Mouse (Mus musculus): ENCODE measurements at regions not wholly inside any gene's neighbourhood (a gene's known extent, or its start where the extent isn't known, plus 50 kb on each side); places are given as distances from the start of the nearest gene placed in this dataset.
A peak's percentile ranks its signal among the peaks of the same experiment; 100 is the strongest.

GRCm38 (mm10) chr11:84701319-84702175 lies 117.8 kb downstream of the Mrm1 start:
- DNase-seq = no peak

GRCm38 (mm10) chr11:84697521-84697920 lies 121.8 kb downstream of the Mrm1 start:
- DNase-seq = no peak

- DNase-seq = no peak
Measured at GRCm38 (mm10) chr11:84692638-84693037, 126.7 kb downstream of the Mrm1 start.

- no peak for DNase-seq
Measured at GRCm38 (mm10) chr11:84691410-84692148, 127.7 kb downstream of the Mrm1 start.

DNA sequence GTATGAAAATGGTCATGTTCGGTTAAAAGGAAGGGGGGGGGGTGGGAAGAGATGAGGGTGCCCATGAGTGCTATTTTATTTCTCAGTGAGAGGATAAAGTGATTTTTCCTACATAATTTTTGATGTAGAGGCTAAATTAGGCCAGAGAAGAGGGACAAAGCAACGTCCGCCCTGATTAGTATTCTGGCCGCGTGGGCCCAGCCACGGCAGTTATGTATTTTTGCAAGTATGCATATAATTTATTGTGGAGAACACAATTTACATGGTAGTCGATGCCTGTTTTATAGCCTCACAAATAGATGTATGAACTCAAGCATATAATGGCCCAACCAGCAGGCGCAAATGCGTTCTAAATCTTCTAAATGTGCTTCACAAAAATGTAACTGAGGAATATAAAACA lies 132.8 kb downstream of the Mrm1 start:
- DNase-seq = no peak

DNA sequence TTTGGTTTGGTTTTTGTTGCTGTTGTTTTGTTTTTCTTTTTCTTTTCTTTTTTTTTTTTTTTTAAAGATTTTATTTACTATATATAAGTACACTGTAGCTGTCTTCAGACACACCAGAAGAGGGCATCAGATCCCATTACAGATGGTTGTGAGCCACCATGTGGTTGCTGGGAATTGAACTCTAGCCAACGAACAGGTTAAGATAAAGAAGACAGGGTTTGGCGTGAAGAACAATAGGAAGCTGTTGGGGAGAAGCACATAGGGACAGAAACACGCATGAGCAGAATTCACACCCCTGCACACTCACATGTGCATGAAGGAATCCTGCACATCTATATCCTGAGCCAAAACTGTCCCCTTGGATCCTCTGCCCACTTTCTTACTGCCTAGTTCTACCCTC lies 135.0 kb downstream of the Mrm1 start:
- DNase-seq = no peak

DNA sequence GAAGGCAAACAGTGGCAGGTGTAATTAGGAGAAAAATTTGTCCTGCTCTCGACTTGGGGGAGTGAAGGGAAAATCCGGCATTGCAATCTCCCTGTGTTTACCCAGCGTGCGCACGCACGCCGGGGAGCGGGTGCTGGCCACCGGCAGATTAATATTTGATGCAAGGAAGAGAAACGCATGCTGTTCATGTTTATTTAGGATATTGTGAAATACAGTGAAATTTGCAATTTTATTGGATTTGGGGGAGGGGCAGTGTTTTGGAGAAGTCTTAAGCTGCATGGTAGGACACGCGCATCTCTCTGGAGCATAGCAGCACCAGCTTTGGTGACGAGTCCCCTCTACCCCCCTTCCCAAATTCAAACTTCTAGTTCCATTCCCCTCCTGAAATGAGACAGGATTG lies 136.4 kb downstream of the Mrm1 start:
- DNase-seq = no peak

- DNase-seq = no peak
Measured at GRCm38 (mm10) chr11:84676377-84677078, 142.8 kb downstream of the Mrm1 start.

- DNase-seq = no peak
Measured at GRCm38 (mm10) chr11:84672841-84673473, 146.4 kb downstream of the Mrm1 start.

DNA sequence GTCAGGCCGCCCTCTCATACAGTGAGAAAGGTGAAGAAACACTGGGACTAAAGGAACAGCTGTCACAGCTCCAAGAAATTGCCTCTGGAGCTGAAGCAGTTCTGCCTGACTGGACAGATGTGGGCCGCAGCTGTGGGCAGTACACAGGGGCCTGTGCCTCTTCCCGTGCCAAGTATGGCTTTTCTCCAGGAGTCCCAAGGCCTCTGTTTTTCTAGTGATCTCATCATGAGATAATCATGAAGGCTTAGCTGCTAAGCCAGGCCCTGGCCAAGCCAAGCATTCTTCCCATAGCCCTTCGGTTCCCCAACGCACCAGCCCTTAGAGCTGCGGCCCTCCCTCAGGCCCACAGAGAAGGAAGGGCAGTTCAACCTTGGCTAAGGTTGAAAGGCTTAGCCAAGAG lies 146.2 kb upstream of the Lhx1 start:
- no peak for DNase-seq

GRCm38 (mm10) chr11:84667711-84668110 lies 142.4 kb upstream of the Lhx1 start:
- DNase-seq = no peak

- DNase-seq = no peak
Measured at GRCm38 (mm10) chr11:84664258-84664657, 138.9 kb upstream of the Lhx1 start.

GRCm38 (mm10) chr11:84661981-84662380 lies 136.6 kb upstream of the Lhx1 start:
- DNase-seq = no peak

- DNase-seq = no peak
Measured at GRCm38 (mm10) chr11:84660877-84661276, 135.5 kb upstream of the Lhx1 start.

GRCm38 (mm10) chr11:84659370-84659937 lies 134.1 kb upstream of the Lhx1 start:
- DNase-seq = no peak

DNA sequence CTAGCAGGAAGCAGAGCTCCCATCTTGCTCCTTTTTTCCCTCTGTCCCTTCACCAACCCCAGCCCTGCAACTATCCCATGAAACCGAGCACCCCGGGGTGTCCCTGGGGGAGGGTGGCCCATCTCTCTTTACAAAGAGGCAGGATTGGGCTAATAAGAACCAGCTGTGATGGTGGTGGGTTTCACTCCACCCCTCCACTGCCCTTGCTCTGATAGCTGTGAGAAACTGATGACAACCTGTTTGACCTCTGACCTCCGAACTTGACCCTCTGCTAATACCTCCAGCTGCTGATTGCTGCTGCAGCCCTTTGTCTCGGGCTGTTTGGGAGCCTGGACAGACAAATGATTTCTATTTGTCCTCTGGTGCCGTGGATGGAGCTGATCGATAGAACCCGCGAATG lies 128.1 kb upstream of the Lhx1 start:
- no peak for DNase-seq

DNA sequence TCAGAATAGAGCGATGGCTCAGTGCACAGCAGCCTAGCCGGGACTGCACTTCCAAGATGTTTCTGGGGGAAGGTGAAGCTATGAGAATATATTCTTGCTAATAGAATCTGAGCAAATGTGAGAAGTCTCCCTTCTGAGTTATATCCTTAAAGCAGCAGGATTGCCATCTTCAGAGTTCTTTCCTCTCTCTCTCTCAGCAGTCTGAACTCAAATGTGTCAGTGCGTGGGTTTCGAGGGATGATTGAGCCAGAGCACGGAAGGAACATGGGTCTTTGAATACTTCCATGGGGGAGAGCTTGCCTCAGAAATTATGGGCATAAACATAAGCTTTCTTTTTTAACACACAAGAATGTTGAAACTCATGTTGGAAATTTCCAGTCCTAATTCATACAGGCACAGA lies 123.6 kb upstream of the Lhx1 start:
- no peak for DNase-seq

DNA sequence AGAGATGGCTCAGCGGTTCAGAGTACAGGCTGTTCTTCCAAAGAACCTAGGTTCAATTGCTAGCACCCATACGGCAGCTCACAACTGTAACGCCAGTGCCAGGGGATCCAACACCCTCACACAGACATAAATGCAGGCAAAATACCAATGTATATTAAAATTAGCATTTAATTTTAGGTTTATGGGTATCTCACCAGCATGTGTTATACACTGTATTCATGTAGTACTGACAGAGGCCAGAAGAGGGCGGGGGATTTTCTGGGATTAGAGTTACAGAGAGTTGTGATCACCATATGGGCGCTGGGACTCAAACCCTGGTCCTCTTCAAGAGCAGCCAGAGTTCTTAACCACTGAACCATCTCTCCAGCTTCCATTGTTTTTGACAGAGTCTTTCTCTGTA lies 121.8 kb upstream of the Lhx1 start:
- no peak for DNase-seq

DNA sequence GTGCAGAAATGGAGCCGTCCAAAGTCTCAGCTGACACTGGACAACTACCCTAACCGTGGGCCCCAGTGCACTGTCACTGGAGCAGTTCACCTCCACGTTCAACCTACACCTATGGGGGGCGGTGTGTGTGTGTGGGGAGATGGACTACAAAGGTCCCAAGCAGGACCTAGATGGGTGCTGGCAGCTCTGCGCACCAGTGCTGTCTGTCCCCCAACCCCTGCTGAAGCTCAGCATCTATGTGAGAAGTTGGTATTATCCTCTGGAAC lies 117.7 kb upstream of the Lhx1 start:
- DNase-seq = no peak

- DNase-seq = peak; percentile 67
Measured at GRCm38 (mm10) chr11:84642300-84643106, 117.2 kb upstream of the Lhx1 start.

DNA sequence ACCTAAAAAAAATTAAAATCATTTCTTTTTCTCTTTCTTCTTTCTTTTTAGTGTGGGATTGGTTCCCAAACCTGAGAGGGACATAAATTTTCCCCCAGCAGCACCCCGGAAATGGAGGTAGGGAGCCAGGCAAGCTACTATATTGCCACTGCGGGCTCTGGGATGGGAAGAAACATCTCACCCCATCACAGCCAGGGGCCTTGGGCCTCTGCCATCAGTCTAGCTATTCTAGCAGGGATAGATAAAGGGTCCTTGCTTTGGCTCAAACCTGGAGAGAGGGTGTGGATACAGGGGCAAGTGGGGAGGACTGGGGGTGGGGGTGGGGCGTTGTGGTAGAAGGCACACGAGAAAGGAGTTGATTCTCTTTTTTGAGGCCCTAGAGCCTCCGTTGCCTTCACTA lies 116.3 kb upstream of the Lhx1 start:
- DNase-seq = no peak

DNA sequence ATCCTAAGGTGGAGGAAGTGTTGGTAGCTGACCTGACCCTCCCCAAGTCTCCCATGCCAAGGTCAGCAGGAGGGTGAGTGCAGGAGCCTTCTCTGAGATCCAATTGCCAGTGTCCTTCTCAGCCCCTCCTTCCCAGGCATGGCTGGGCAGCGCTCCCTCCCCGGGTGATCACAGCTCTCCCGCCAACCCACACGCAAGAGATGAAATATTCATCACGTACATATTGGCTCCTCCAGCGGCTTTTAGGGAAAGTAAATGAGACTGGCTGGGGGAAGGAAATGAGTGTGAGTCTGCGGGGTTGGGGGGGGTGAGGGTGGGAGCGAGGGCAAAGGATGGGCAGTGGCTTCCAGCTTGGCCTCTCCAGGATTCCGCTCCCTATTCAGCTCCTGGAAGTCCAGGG lies 113.0 kb upstream of the Lhx1 start:
- DNase-seq = no peak

Measured in cerebellum, adult 11-12 months (tissue).